Mouse (Mus musculus) layer of hippocampus, adult 18-20 months (tissue): ENCODE results near the gene Ncbp1. TPM values are rescaled to one million over a fixed set of nuclear protein-coding genes. Genes with fewer than 3 reads are reported as not detected.

Source experiments
- DNase-seq, 2 experiments: peaks; one replicate each; pipeline ENCODE4 v3.0.0; 2022; ENCODE audit warnings: low spot score in 2 of 2
- long read RNA-seq: library from polyadenylated mRNA; stranded (forward); transcript quantifications from one replicate; pipeline ENCODE4 v2.0.0, GENCODE M21; 2021
- total RNA-seq, 2 experiments: library from RNA; stranded (reverse); gene quantifications; 2 replicates each; pipeline ENCODE4 v1.2.3; 2021

Ncbp1 gene
- total RNA-seq, result 10 to 100 TPM; 56.8 to 58.9 TPM
- long read RNA-seq, transcript Ncbp1-201 (23 exons, 3,010 nt), result major isoform, 39 of 55 reads
- long read RNA-seq, partial matches to known transcripts, result 8 of 55 reads
- long read RNA-seq, other reads (novel, unspliced or antisense), result 8 of 55 reads

GRCm38 (mm10) chr4:46138287-46139222 is at the start of gene Ncbp1, which contains the start of gene Tstd2:
Gene Ncbp1, plus strand, starts transcription at chr4:46138613.
Gene Tstd2, minus strand, starts transcription at chr4:46138694.
- peak; percentile 86 to 94 for DNase-seq

- no peak for DNase-seq
These were observed 48.8 kb upstream of the Ncbp1 start for GRCm38 (mm10) chr4:46089524-46090125.

GRCm38 (mm10) chr4:46092429-46093076 is 45.9 kb upstream of the Ncbp1 start:
- peak in 1 of 2 experiments; percentile 83 for DNase-seq

GRCm38 (mm10) chr4:46094916-46095825 is 43.2 kb upstream of the Ncbp1 start:
- DNase-seq, result peak; percentile 28 to 67

GRCm38 (mm10) chr4:46095826-46096159 is 42.6 kb upstream of the Ncbp1 start:
- DNase-seq, result no peak

GRCm38 (mm10) chr4:46096546-46096945 is 41.9 kb upstream of the Ncbp1 start:
- no peak for DNase-seq

- no peak for DNase-seq
These were observed 40.8 kb upstream of the Ncbp1 start for GRCm38 (mm10) chr4:46097591-46097990.

- DNase-seq, result no peak
These were observed 39.3 kb upstream of the Ncbp1 start for GRCm38 (mm10) chr4:46099132-46099531.

GRCm38 (mm10) chr4:46100539-46100938 is 37.9 kb upstream of the Ncbp1 start:
- DNase-seq, result no peak

- DNase-seq, result no peak
These were observed 37.2 kb upstream of the Ncbp1 start for GRCm38 (mm10) chr4:46101211-46101711.

- no peak for DNase-seq
These were observed 36.2 kb upstream of the Ncbp1 start for GRCm38 (mm10) chr4:46102078-46102769.

GRCm38 (mm10) chr4:46110084-46110483 is 28.3 kb upstream of the Ncbp1 start:
- no peak for DNase-seq

GRCm38 (mm10) chr4:46111361-46111760 is 27.1 kb upstream of the Ncbp1 start:
- no peak for DNase-seq

GRCm38 (mm10) chr4:46115308-46115707 is 23.1 kb upstream of the Ncbp1 start:
- DNase-seq, result no peak

- DNase-seq, result no peak
These were observed 21.8 kb upstream of the Ncbp1 start for GRCm38 (mm10) chr4:46116544-46117175.

GRCm38 (mm10) chr4:46117536-46117935 is 20.9 kb upstream of the Ncbp1 start:
- DNase-seq, result no peak

- no peak for DNase-seq
These were observed 18.8 kb upstream of the Ncbp1 start for GRCm38 (mm10) chr4:46119514-46120094.

GRCm38 (mm10) chr4:46120767-46121166 is 17.6 kb upstream of the Ncbp1 start:
- no peak for DNase-seq

GRCm38 (mm10) chr4:46123358-46123757 is 15.1 kb upstream of the Ncbp1 start:
- DNase-seq, result no peak
